Mouse (Mus musculus): Measurements from ENCODE around the gene Zfp54. TPM values are rescaled to one million over a fixed set of nuclear protein-coding genes. Genes with fewer than 3 reads are reported as not detected.
"Not testable (repeated sequence)": the region's sequence is repeated elsewhere in the genome, so short reads cannot be mapped to it uniquely, and the experiment has no call there.

The Zfp54 gene
- 4.4 and 5.7 TPM in 2 replicates for polyA plus RNA-seq (2015; fragmentation: Nextera tagmentation; extraction: Ambion mirVana)

DNA sequence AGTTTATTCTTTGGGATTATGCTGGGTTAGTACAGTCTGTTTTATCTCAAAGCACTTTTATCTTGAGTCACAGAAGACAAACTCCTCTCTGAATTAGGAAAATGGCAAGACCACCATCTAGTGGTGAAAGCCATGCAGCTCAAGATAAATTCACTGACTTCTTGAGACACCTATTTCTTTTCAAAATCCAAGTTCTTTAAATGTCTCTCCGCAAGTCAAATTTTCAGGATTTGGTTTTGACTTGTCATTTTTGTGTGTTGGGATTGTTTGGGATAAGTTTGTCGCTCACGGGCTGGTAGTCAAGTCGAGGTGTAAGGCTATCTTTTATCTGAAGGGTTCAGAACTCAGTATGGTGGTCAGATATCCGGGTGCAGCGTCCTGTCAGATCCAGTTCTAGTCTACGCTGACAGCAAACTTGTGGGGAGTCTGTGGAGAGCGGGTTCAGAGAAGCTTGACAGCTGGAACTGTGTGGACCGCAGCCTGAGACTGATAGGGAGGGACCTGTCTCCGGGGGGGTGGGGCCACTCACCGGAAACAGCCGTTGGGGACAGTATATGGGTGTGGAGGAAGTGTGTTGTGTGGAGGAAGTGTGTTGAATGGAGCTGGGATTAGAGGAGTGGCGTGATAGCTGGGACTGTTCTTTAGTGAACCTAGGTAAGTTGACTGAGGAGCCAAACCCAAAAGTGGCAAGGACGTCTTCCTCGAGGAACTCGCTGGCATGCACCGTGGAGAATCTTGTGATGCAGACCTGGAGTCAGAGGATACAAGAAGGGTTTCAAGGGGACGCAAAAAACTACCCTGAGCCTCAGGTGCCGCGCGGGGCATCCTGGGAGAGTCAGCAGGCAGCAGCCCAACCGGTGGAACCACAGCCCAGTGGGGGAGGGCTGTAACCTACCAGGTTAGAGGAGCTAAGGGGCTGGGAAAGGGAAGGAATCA, at the start of gene Zfp54:
TSS of gene Zfp54 (plus strand) at position 564 of the 936 bp plus-strand sequence.
- H3K36me3 ChIP-seq: no peaks in the 10 kb centered on the region
- peaks cover 10% of the 10 kb centered on the region for H3K4me1 ChIP-seq (replicated peaks)
- peak within 1 kb of the TSS; percentile 54 for H3K4me3 ChIP-seq
- peak within 1 kb of the TSS; percentile 87 for H3K4me2 ChIP-seq
- H3K27ac ChIP-seq (replicated peaks): peak within 1 kb of the TSS; percentile 60
- H3K27me3 ChIP-seq: no peaks in the 10 kb centered on the region
- H3K9ac ChIP-seq: peak within 1 kb of the TSS; percentile 40
- under 1% methylated on average over 22 of the region's 22 CpGs for WGBS
- H3K9me3 ChIP-seq: no peaks in the 10 kb centered on the region
- peak; percentile 99 for ATAC-seq (ENCODE audit: low FRiP score, low read depth)

DNA sequence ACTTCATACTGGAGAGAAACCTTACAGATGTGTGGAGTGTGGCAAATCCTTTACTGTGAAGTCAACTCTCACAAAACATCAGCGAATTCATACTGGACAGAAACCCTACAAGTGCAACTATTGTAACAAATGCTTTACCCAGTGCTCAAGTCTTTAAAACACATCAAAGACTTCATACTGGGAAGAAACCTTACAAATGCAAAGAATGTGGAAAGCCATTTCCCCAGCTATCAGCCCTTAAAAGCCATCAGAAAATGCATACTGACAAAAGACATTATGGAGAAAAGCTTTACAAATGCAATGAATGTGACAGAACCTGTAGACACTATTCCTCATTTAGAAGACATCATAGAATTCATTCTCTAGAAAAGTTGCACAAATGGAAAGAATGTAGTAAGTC, 47.7 kb upstream of the Zfp54 start:
- Histone ChIP-seq H3K27ac (replicated peaks) (no peak overlapping the region), H3K36me3 (no peaks in the 10 kb centered on the region), H3K9me3 (no peaks in the 10 kb centered on the region), H3K4me2 (no peak overlapping the region), H3K9ac (no peak overlapping the region), H3K4me3 (no peak overlapping the region), H3K4me1 (replicated peaks) (no peaks in the 10 kb centered on the region), H3K27me3 (no peaks in the 10 kb centered on the region)
- no peak for ATAC-seq (ENCODE audit: low FRiP score, low read depth)
- WGBS: 48% methylated on average over 1 of the region's 1 CpGs

DNA sequence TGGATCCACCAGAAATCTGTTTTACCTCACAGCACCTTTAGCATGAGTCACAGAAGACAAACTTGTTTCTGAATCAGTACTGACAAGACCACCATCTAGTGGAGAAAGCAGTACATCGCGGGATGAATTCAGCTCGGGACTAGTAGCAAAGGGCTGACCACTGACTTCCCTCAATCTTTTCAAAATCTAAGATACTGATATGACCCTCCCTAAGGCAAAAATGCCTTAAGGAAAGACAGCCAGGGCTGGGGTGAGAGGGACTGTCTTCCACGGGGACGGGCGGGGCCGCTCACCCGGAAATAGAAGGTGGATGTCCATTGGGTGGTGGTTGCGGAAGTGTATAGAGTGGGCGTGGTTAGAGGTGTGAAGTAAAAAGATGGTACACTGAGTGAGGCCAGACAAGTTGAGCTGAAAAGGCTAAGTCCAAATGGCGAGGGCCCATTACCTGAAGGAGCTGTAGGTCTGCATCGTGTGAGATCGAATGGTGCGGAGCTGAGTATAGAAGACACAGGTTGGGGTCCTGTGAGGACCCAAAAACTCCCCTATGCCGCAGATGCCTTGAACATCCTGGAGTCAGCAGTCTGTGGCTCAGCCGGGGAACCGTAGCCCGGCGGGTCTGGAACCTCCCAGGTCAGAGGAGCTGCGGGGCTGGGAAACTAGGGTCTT, 39.5 kb upstream of the Zfp54 start, which contains the start of gene Zfp677:
TSS of gene Zfp677 (plus strand) at position 358 of the 666 bp plus-strand sequence.
- peak; percentile 99 for ATAC-seq (ENCODE audit: low FRiP score, low read depth)
- H3K27me3 ChIP-seq: no peaks in the 10 kb centered on the region
- H3K27ac ChIP-seq (replicated peaks): peak within 1 kb of the TSS; percentile 73
- H3K4me2 ChIP-seq: peak within 1 kb of the TSS; percentile 95
- no peaks in the 10 kb centered on the region for H3K9me3 ChIP-seq
- no peaks in the 10 kb centered on the region for H3K36me3 ChIP-seq
- peak within 1 kb of the TSS; percentile 62 for H3K4me3 ChIP-seq
- 6% methylated on average over 20 of the region's 20 CpGs for WGBS
- H3K4me1 ChIP-seq (replicated peaks): peaks cover 18% of the 10 kb centered on the region; the same call in 1 of the 2 replicates
- peak within 1 kb of the TSS; percentile 51 for H3K9ac ChIP-seq

DNA sequence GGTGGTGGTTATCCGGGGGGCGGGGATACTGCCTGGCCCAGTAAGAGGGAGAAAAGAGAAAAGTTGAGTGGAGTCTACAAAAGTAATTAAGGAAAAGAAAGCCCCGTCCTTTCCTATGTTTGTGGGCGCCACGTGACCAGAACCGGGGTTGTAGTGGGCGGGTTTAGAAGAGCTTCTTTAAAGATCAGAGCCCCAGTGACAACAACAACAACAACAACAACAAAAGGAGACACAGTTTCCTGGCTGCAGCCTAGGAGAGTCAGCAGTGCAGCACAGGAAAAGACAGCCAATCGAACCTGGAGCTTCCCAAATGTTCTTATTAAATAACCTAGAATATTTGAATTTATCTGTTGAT, 39.0 kb upstream of the Zfp54 start:
- no peak; the same call in none of the 2 replicates for ATAC-seq (ENCODE audit: low FRiP score, low read depth)
- H3K27me3 ChIP-seq: no peaks in the 10 kb centered on the region
- 14% methylated on average over 8 of the region's 8 CpGs for WGBS
- H3K9ac ChIP-seq: peak overlapping the region; percentile 51
- H3K4me1 ChIP-seq (replicated peaks): peaks cover 18% of the 10 kb centered on the region; the same call in 1 of the 2 replicates
- peak overlapping the region; percentile 62 for H3K4me3 ChIP-seq
- no peaks in the 10 kb centered on the region for H3K9me3 ChIP-seq
- no peaks in the 10 kb centered on the region for H3K36me3 ChIP-seq
- peak overlapping the region; percentile 95 for H3K4me2 ChIP-seq
- peak overlapping the region; percentile 73 for H3K27ac ChIP-seq (replicated peaks)

DNA sequence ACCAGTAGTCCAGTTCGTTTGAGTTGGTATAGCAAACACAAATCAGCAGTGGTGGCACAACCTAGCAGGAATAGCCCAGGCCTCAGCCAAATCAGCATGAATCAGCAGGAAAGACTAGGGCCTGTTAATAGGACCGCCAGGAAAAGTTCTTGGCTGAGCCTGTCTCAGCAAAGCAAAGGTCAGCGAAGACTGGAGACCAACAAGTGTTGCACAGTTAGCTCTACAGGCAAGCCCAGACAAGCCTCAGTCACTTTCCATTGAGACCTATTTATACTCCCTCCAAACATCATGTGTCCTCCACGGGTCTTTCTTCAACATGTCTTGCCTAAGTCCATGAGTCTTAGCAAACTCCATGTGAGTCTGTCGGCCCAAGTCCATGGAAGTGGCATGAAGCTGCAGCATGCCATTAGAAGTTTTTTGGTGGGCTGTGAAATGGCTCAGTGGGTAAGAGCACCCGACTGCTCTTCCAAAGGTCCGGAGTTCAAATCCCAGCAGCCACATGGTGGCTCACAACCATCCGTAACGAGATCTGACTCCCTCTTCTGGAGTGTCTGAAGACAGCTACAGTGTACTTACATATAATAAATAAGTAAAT, 15.9 kb downstream of the Zfp54 start:
- 83% methylated on average over 9 of the region's 9 CpGs for WGBS
- not testable (repeated sequence) for H3K9me3 ChIP-seq

DNA sequence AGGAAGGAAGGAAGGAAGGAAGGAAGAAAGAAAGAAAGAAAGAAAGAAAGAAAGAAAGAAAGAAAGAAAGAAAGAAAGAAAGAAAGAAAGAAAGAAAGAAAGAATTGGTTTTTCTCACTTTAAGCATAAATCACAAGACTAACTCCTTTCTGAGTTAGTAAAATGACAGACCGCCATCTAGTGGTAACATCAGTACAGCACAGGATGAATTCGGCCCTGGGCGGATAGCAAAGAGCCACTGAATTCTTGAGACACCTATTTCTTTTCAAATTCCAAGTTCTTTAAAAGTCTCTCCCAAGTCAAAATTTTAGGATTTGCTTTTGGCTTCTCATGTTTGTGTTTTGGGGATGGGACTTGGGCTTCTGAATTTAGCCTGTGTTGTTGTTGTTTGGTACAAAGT, 26.6 kb downstream of the Zfp54 start:
- Histone ChIP-seq H3K27me3 (no peaks in the 10 kb centered on the region), H3K4me1 (replicated peaks) (peaks cover 7% of the 10 kb centered on the region), H3K4me2 (peak overlapping the region; percentile 69), H3K27ac (replicated peaks) (peak overlapping the region; percentile 92), H3K9ac (peak overlapping the region; percentile 57), H3K4me3 (peak overlapping the region; percentile 79), H3K36me3 (no peaks in the 10 kb centered on the region), H3K9me3 (no peaks in the 10 kb centered on the region)
- under 1% methylated on average over 3 of the region's 3 CpGs for WGBS
- peak; percentile 70 for ATAC-seq (ENCODE audit: low FRiP score, low read depth)

More for the DNA sequence above, 15.9 kb downstream of the Zfp54 start:
- H3K27me3 ChIP-seq; ATAC-seq (ENCODE audit: low FRiP score, low read depth); H3K4me2 ChIP-seq; H3K4me1 ChIP-seq (replicated peaks); H3K4me3 ChIP-seq; H3K27ac ChIP-seq (replicated peaks); H3K9ac ChIP-seq: not testable (repeated sequence)
- H3K36me3 ChIP-seq: peaks cover 11% of the 10 kb centered on the region

DNA sequence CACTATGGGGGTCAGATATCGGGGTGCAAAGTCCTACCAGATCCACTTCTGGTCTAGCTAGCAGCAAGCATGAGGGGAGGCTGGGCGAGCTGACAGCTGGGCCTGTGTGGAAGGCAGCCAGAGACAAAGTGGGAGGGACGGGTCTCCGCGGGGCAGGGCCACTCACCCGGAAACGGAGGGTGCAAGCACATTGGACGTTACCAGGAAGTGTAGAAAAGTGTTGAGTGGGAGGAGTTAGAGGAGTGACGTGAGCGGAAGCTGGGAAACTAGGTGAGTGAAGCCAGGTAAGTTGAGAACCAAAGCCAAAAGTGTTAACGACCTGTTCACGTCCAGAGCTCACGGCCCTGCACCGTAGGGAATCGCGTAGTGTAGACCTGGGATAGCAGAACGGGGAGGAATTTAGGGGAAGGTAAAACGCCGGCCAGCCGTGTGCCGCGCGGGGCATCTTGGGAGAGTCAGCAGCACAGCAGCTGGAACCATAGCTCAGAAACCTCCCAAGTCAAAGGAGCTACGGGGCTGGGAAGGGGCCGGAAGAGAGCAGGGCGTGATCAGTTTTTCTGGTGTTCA, 27.2 kb downstream of the Zfp54 start, which contains the start of gene Zfp51:
TSS of gene Zfp51 (plus strand) at position 237 of the 567 bp plus-strand sequence.
- Histone ChIP-seq H3K4me1 (replicated peaks) (peaks cover 7% of the 10 kb centered on the region), H3K27ac (replicated peaks) (peak within 1 kb of the TSS; percentile 92), H3K4me2 (peak within 1 kb of the TSS; percentile 69), H3K9me3 (no peaks in the 10 kb centered on the region), H3K36me3 (no peaks in the 10 kb centered on the region), H3K9ac (peak within 1 kb of the TSS; percentile 57), H3K4me3 (peak within 1 kb of the TSS; percentile 79), H3K27me3 (no peaks in the 10 kb centered on the region)
- WGBS: under 1% methylated on average over 26 of the region's 26 CpGs
- peak; percentile 99 for ATAC-seq (ENCODE audit: low FRiP score, low read depth)

DNA sequence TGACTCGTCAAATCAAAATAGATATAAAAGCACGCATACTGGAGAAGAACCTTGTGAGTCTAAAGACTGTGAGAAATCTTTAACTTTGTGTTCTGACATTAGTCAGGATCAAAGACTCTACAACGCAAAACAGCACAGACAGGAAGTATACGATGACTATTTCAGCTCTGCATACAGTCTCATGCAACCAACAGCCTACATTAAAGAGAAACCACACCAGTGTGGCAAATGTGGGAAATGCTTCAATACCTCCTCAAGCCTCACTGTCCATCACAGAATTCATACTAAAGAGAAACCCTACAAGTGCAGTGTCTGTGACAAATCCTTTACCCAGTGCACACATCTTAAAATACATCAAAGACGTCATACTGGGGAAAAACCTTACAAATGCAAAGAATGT, 40.5 kb downstream of the Zfp54 start:
- H3K9me3 ChIP-seq: no peaks in the 10 kb centered on the region
- H3K27me3 ChIP-seq: no peaks in the 10 kb centered on the region
- no peaks in the 10 kb centered on the region for H3K4me1 ChIP-seq (replicated peaks)
- WGBS: 89% methylated on average over 5 of the region's 5 CpGs
- H3K4me3 ChIP-seq: no peak overlapping the region
- H3K36me3 ChIP-seq: peaks cover 50% of the 10 kb centered on the region
- H3K9ac ChIP-seq: no peak overlapping the region
- no peak overlapping the region for H3K4me2 ChIP-seq
- ATAC-seq (ENCODE audit: low FRiP score, low read depth): no peak
- H3K27ac ChIP-seq (replicated peaks): no peak overlapping the region

DNA sequence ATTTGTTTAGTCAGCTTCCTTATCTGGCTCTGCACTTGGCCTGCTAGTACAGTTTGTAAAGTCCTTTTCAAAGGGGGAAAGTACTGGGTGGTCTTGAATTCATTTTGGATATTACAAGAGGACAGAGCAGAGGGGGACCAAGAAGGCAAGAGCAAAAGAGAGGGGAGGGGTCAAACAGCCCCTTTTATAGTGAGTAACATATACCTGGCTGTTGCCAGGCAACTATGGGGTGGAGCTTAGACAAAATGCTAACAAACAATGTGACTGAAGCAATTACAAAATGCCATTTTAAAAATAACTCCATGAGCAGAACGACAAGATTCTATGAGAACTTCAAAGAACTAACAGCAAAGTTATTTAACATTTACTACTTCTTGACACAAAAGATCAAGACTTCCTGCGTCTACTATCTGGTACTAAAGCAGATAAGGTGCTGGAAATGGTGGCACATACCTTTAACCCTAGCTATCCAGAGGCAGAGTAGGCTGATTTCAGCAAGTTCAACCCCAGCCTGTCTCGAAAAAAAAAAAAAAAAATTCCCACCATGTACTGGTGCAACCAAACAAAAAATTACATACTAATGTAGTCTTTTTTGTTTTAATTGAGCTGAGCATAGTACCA, 49.1 kb downstream of the Zfp54 start:
- H3K9ac ChIP-seq: no peak overlapping the region
- no peak overlapping the region for H3K27ac ChIP-seq (replicated peaks)
- H3K9me3 ChIP-seq: no peaks in the 10 kb centered on the region
- WGBS: 83% methylated on average over 3 of the region's 3 CpGs
- no peak overlapping the region for H3K4me2 ChIP-seq
- no peak for ATAC-seq (ENCODE audit: low FRiP score, low read depth)
- no peaks in the 10 kb centered on the region for H3K27me3 ChIP-seq
- no peaks in the 10 kb centered on the region for H3K36me3 ChIP-seq
- no peak overlapping the region for H3K4me3 ChIP-seq
- H3K4me1 ChIP-seq (replicated peaks): 0 out of 2 replicates have a peak, but pooled peaks cover 3% of the 10 kb centered on the region

DNA sequence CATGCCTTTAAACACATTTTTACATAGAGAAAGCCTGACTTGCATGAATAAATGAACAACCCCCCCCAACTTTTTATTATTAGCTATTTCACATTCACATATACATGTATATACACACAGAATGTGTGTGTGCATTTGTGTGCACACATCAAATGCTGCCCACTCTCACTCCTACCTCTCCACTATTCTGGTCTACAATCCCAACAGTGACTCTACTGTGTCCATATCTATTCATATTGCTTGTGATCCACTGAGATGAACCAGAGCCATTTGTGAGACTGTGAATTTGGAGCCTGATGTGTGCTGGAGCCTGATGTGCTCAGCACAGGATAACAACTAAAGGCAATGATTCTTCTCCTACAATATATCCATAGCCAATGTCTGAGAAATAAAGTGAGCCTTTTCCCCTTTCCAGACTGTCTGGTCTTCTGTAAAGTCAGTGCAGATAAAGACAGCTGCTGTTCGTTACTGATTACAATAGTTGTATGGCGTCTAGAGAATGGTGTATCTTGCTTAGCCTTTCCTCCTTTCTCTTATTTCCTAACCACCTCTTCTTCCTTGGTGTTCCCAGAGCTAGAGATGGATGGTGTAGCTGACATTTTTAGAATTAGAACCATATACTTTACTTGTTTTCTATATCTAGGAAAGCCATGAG, 49.8 kb downstream of the Zfp54 start:
- Histone ChIP-seq H3K36me3 (no peaks in the 10 kb centered on the region), H3K27me3 (no peaks in the 10 kb centered on the region), H3K9me3 (no peaks in the 10 kb centered on the region), H3K4me3 (no peak overlapping the region), H3K27ac (replicated peaks) (no peak overlapping the region), H3K4me2 (no peak overlapping the region), H3K9ac (no peak overlapping the region), H3K4me1 (replicated peaks) (0 out of 2 replicates have a peak, but pooled peaks cover 3% of the 10 kb centered on the region)
- 70% methylated on average over 2 of the region's 2 CpGs for WGBS
- ATAC-seq (ENCODE audit: low FRiP score, low read depth): no peak
